Mouse (Mus musculus) common myeloid progenitor, adult 5-6 weeks (primary cell): ENCODE data around the gene Ubxn6. TPM values are rescaled to one million over a fixed set of nuclear protein-coding genes. Genes with fewer than 3 reads are reported as not detected.
"Not testable (repeated sequence)": the region's sequence is repeated elsewhere in the genome, so short reads cannot be mapped to it uniquely, and the experiment has no call there.

Source experiments
- ATAC-seq: replicated peaks from 2 replicates; pipeline ENCODE4 v1.8.0; 2016; ENCODE audit warnings: low read depth, mild to moderate bottlenecking, moderate TSS enrichment, inconsistent platforms; ENCODE audit not compliant: poor library complexity, severe bottlenecking
- total RNA-seq: library from RNA; stranded (forward); fragments of 200-1000, 187-1606 nt; gene quantifications from 2 replicates; pipeline ENCODE4 v1.2.3, GENCODE M21; 2017

Gene Ubxn6
- total RNA-seq, 1 experiment from 2014 or later, result 28.2 TPM

DNA sequence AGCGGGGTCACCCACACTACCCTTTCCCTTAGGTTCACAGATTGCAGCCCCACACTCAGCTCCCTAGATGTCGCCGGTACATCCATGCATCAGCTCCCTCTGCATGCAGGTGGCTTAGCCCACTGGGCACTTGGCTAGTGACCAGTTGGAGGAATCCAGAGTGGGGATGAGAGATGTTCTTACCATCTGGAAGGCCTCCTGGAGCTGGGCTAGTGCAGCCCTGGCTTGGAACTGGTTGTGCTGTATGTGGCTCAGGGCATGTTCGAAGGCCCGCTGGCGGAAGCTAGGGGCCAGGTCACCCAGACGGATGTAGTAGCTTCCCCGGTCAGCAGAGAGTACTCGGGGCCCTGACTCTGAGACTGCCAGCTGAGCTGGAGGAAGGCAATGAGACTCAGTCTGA is 28.1 kb upstream of the Ubxn6 start:
- ATAC-seq, result no peak

GRCm38 (mm10) chr17:56102158-56102557 is 27.3 kb upstream of the Ubxn6 start:
- no peak for ATAC-seq

GRCm38 (mm10) chr17:56100811-56101210 is 26.0 kb upstream of the Ubxn6 start:
- no peak for ATAC-seq

DNA sequence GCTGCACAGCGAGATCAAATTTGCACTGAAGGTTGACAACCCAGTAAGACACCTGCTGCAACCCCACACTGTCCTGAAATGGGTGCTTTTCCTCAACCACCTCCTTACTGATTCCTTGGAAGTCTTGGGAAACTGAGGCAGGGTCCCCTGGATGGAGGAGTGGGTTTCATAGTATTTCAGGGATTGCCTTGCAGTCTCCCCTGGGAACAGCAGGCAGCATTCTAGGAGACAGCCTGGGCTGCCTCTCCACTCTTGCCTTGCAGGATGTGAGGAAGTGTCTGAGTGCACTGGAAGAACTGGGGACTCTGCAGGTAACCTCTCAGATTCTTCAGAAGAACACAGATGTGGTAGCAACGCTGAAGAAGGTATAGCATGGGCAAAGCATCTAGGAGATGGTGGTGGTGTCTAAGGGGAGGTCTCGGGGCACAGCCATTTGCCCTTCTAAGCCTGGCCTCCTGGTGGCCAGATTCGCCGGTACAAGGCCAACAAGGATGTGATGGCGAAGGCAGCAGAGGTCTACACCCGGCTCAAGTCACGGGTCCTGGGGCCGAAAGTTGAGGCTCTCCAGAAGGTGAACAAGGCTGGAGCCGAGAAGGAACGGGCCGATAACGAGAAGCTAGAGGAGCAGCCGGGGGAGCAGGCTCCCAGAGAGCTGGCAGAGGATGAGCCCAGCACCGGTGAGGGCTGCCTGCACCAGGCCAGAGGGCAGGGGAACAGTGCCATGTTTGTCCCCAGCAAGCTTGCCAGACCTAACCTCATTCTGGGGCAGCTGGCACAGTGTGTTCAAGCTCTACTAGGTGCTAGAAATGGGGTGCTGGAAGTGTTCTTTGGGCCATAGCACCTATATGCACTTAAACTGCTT is 24.1 kb upstream of the Ubxn6 start:
- 0 out of 2 replicates have a peak, but pooled peaks have one; percentile 24 for ATAC-seq

DNA sequence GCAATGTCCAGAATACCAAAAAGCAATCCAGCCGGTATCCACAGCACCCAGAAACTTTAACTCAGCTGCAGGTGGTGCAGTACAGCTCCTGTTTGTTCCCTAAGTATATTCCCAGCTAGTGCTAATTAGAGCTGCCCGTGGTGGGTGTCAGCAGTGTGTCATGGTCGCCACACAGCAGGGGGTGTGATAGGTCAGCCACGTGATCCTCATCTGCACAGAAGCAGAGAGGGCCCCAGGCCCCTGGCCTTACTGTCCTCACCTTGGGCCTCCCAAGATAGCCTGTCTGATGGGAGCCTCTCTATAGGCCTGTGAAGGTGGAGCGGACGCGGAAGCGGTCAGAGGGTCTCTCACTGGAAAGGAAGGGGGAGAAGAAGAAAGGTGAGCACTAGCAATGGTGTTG is 23.4 kb upstream of the Ubxn6 start:
- no peak for ATAC-seq

DNA sequence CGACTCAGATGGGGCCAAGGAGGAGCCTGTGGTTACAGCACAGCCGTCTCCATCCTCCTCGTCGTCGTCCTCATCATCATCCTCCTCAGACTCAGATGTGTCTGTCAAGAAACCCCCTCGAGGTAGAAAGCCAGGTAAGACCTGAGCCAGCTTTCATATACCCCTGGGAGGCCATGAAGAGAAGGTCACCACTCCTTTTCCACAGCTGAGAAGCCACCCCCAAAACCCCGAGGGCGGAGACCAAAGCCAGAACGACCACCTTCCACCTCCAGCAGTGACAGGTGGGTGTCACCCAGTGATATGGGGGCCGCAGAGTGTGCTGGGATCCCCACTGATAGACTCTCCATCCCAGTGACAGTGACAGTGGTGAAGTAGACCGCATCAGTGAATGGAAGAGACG is 22.1 kb upstream of the Ubxn6 start:
- ATAC-seq, result no peak

DNA sequence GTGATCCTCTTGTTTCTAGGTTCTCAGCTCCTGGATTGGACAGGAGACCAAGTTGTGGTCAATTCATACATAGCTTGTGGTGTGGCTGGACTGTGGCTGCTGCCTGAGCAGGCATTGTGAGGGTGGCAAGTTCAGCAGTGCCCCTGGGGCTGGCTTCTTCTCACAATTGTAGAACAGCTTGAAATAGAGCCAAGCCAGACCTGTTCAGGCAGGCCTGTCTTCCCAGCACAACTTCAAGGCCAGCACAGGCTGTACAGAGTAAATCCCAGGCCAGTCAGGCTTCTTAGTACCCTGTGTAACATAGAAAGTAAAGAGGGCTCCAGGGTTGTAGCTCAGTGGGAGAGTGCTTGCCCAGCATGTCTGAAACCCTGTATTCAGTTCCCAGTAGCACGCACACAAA is 18.0 kb upstream of the Ubxn6 start:
- no peak for ATAC-seq

- no peak for ATAC-seq
These were observed 17.5 kb upstream of the Ubxn6 start for GRCm38 (mm10) chr17:56092312-56092711.

GRCm38 (mm10) chr17:56080781-56081585 is 6.2 kb upstream of the Ubxn6 start:
- no peak for ATAC-seq

GRCm38 (mm10) chr17:56079921-56080320 is 5.1 kb upstream of the Ubxn6 start:
- no peak for ATAC-seq

DNA sequence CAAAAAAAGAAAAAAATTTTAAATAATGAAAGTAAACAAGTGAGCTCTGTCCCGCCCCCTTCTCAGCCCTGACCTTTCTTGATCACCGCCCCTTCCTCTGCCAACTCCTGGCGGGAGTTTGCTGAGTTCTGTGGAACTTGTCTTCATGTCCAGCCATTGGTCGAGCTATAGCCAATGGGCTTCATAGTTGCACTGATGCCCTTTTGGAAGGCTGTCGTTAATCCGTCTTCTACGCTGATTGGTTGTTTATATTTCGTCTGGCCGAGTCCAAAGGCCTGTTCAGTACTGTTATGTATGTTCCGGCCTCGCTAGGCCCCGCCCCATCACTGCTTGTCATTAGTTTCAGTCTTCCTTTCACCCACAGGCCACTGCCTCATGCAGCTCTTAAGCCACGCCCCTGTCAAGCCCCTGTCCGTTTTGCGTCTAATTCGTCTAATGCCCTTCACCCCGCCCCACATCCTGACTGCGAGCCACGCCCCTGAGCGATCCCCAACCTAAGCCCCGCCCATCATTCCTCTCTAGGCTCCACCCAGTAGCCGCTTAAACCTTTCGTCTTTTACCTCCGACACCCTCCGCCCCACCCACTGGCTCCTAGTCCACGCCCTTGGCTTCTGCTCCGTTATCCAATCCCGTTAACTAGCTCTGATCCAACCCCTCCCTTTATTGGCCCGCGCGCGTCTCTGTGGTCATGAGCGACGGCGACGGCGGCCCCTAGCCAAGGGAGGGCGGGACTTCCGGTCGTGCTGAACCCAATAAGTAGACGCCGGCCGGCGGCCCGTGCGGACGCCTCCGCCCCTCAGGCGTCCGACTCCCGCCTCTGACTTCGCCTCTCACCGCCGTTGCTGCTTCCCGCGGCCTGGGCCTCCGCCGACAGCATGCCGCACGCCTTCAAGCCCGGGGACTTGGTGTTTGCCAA is 4.3 kb upstream of the Ubxn6 start, which contains the start of gene Hdgfl2:
Hdgfl2 (plus strand) TSS at position 755 of the 916 bp plus-strand sequence.
- ATAC-seq, result peak; percentile 75

DNA sequence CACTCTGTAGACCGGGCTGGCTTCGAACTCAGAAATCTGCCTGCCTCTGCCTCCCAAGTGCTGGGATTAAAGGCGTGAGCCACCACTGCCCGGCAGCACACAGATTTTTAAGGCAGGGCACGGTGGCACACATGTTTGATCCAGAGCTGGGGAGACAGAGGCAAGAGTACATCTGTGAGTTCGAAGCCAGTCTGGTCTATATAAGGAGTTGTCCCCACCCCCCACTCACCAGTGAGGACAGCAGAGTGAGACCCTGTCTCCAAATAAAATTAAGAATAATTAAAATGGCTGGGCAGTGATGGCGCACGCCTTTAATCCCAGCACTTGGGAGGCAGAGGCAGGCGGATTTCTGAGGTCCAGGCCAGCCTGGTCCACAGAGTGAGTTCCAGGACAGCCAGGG is 3.5 kb upstream of the Ubxn6 start:
- ATAC-seq, result not testable (repeated sequence)

DNA sequence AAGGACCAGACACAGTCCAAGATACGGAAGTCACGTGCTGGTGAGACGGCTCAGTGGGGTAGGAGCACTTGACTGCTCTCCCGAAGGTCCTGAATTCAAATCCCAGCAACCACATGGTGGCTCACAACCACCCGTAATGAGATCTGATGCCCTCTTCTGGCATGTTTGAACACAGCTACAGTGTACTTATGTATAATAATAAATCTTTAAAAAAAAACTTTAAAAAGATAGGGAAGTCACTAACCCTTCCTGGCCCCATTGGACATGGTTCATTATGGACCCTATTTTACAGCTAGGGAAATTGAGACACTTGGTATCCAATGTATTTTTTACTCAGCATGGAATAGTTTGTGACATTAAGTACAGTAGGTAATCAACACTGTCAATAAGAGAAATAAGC is 2.7 kb upstream of the Ubxn6 start:
- ATAC-seq, result no peak

DNA sequence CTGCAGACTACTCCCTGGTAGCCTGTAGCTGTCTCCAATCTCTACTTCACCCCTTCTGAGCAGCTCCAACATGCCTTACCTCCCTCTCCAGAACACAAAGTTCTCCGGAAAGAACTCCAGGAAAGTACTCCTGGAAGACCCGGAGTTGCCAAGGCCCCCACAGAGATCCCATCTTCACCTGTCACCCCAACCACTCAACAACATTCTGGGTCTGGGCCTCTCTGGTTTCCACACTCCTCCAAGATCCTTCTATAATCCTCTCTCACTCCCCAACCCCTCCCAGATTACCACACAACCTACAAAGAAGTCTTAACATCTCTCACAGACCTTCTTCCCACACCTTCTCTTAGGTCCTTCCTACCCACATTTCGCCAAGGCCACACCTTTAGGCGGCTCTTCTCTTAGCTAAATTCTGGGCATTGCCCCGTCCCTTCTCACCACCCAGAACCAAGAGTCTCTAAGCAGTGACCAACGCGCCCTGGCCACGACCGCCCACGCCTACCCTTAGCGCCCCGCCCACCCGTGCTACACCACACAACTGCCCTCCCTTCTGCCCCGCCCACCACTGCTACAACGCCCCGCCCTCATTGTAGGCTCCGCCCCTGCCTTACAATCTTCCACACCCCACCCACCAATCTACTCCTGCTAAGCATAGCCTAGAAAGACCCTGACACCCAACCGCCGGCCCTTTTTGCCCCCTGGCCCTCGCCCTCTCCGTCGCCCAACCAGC is 566 bp downstream of the Ubxn6 start:
- peak; percentile 44 for ATAC-seq

GRCm38 (mm10) chr17:56072243-56072642 is 2.6 kb downstream of the Ubxn6 start:
- no peak for ATAC-seq

DNA sequence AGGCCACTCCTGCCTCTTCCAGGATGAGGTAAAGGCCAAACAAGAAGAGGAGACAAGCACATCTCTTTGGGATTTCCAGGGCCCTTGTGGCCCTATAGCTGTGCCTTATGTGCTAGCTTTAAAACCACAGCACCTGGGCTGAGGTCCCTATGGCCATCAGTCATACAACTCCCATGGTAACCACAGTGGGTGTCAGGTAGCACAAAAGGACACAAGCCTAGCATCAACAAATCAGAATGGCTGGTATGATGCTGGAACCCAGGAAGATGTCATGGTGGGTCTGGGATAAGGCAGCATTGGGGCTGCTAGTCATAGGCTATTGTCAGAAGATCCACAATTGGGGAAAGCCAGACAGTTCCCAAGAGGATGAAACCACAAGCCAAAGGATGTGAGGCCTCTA is 3.7 kb downstream of the Ubxn6 start:
- no peak for ATAC-seq

DNA sequence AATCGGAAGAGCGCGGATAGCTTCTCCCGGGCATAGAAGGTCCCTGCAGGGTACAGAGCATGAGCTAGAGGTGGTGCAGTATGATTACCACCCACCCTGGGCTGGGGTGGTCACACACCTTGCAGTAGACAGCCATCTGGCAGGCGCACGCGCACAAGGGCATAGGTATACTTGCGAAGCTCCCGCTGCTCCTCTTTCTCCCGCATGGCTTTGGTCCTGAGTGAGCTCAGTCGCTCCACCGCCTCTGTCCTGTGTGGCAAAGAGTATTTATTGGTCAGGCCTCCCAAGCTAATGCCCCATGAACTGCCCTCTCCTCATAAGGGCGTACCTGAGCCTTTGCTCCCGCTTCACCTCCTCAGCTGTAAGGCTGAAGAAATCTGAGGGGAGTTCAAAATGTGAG is 5.8 kb downstream of the Ubxn6 start:
- ATAC-seq, result no peak

DNA sequence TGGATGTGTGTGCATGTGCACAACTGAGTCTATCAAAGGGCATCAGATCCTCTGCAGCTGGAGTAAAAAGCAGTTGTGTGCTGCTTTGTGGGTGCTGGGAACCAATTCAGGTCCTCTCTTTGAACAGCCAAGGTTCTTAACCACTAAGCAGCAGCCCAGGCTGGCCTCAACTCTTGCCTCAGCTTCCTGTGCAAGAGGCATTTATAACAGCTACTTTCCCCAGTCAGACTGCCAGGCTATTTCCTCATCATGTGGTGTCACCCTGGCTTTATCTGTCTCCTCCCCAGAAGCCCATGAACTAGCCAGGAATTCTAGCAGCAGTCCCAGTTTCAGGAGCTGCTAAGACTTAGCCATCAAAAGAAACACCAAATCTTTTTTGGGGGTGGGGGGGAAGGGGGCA is 8.4 kb downstream of the Ubxn6 start:
- ATAC-seq, result no peak

DNA sequence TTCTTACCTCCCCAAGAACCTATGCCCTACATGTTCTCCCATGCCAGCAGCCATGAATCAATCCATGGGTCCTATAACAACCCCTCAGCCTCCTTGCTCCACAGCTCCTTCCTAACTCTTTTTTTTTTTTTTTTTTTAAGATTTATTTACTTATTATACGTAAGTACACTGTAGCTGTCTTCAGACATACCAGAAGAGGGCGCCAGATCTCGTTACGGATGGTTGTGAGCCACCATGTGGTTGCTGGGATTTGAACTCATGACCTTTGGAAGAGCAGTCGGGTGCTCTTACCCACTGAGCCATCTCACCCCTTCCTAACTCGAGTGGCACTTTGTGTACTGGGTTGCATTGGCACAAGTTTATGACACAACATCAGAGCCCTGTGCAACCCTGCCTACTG is 9.1 kb downstream of the Ubxn6 start:
- not testable (repeated sequence) for ATAC-seq

GRCm38 (mm10) chr17:56062081-56062480 is 12.7 kb downstream of the Ubxn6 start:
- ATAC-seq, result no peak
